Mouse (Mus musculus) layer of hippocampus, adult 8-10 months (tissue): Measurements from ENCODE around the gene Spef1. TPM values are rescaled to one million over a fixed set of nuclear protein-coding genes. Genes with fewer than 3 reads are reported as not detected.
A peak's percentile ranks its signal among the peaks of the same experiment; 100 is the strongest.

Experiments
- DNase-seq, 2 experiments: peaks; one replicate each; pipeline ENCODE4 v3.0.0; 2022; ENCODE audit warnings: low spot score in 2 of 2
- total RNA-seq, 4 experiments: library from RNA; stranded (reverse); gene quantifications; 2 replicates each; pipeline ENCODE4 v1.2.4; 2022

The Spef1 gene
- total RNA-seq, 4 experiments from 2014 or later = 6.7 to 10.7 (median 8.8) TPM

DNA sequence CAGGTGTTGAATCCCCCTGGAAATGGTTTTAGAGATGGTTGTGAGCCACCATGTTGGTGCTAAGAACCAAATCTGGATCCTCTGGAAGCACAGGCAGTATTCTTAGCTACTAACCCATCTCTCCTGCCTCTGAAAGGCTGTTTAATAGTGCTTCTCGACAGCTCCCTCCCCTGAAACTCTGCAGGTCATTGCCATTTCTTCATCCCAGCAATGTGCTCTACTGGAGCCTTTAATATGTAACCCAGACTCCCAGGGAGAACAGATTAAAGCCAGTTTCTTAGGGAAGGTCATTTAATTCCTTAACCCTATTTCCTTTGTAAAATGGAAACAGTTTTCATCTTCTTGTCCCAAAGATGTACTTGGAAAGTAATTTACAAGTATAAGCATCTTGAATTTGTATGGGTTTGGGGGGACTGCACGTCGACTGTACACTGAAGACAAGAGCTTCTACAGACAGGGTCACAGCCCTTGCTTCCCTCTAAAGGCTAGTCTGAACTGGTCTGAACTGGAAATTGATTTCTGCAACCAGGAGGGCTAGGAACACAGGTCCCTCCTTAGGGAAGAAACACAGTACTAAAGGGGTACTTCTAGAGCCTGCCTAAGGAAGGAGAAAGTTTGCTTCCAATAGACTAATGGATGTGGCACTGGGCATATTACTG is 11.7 kb downstream of the Spef1 start:
- no peak for DNase-seq

- peak; percentile 69 to 72 for DNase-seq
Measured at GRCm38 (mm10) chr2:131174700-131175099, 12.4 kb downstream of the Spef1 start.

GRCm38 (mm10) chr2:131172322-131172721 is 14.8 kb downstream of the Spef1 start:
- DNase-seq = no peak

GRCm38 (mm10) chr2:131171401-131172104 is 15.5 kb downstream of the Spef1 start:
- peak; percentile 71 to 73 for DNase-seq

DNA sequence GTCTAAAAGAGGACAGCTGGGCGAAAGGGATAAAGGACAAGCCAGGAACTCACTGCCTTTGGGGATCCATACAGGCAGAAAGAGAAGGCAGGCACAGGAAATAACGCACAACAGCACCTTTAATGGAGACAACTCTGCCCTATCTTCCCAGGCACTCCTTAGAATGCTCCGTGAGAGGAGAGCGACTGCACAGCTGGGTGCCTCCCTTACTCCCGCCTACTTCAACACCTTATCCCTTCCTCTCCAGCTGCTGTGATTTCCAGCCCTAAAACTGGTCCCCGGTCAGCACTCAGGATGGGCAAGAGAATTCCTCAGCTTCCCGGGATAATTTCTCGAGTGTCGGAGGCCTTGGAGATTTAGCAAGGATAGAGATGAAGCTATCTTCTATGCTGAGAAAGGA is 16.1 kb downstream of the Spef1 start:
- no peak for DNase-seq

DNA sequence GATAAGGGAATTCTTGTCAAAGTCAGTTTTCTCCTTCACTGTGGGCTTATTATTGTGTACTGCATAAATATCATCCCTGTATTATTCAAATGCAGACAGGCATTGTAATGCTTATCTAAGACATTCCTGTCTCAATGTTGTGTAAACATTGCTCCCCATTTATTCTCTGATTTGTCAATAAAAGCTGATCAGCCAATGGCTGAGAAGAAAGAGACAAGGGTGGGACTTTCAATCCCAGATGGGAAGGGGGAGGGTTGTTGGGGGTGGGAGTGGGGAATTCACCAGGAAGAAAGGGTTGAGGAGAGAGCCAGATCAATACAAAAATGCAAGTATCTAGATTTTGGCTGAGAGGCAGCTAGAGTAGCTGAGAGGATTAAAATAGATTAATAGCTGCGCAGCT is 18.2 kb downstream of the Spef1 start:
- no peak for DNase-seq

GRCm38 (mm10) chr2:131167984-131168383 is 19.1 kb downstream of the Spef1 start:
- no peak for DNase-seq

DNA sequence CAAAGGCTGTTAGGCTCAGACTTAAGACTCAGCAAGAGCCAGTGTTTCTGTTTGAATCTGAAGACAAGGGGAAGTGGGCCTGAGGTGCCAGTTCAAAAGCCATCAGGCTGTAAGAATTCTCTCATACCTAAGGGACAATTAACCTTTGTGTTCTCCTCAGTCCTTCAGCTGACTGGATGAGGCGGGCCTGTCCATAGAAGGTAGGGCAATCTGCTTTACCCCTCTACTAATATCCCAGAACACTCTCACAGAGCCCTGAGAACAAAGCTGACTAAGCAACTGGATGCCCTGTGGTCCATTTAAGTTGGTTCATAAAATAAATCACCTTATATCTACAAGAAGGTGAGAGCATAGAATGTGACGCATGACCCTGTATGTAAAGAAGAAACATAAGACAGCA is 20.9 kb downstream of the Spef1 start:
- DNase-seq = no peak

DNA sequence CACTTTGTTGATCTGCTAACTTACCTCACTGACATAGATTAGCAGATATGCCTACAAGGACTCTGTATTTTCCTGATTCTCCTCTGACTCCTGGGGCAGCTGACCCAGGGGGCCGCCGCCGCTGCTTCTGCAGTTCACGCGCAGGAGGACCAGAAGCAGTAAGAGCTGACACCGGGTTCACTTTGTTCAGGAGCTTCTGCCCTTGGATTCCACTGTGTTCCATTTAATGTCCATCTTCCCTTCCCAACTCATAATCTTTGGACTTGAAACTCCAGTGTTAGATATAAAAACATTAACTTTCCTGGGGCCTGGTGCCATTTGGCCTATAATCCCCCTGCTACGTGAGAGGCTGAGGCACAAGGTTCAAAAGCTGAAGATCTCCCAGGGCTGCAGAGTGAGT is 23.2 kb downstream of the Spef1 start:
- DNase-seq = no peak

GRCm38 (mm10) chr2:131160671-131161111 is 26.4 kb downstream of the Spef1 start:
- DNase-seq = no peak

- peak; percentile 94 to 96 for DNase-seq
Measured at GRCm38 (mm10) chr2:131159938-131160581, 27.0 kb downstream of the Spef1 start, which contains the start of gene 1700037H04Rik. TSS of gene 1700037H04Rik (minus strand) at chr2:131160081.

- no peak for DNase-seq
Measured at GRCm38 (mm10) chr2:131159491-131159910, 27.6 kb downstream of the Spef1 start.

DNA sequence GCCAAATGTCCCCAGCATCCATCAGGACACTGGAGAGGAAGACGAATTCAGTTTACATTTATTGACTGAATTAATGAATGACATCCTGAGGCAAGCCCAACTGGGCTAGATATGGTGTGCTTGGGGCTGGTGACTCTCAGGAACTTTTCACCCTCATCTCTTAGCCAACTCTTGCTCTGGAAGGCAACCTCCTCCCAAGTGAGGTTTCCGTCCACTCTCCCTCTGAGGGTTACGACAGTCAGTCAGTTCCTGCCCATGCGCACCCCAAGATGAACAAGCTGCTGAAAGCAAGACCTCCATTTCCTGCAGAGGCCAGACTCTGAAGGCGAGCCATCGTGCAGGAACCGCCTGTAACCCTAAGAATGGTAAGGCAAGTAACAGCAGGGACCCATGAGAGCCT is 30.1 kb downstream of the Spef1 start:
- no peak for DNase-seq

GRCm38 (mm10) chr2:131154036-131154435 is 33.0 kb downstream of the Spef1 start:
- no peak for DNase-seq

DNA sequence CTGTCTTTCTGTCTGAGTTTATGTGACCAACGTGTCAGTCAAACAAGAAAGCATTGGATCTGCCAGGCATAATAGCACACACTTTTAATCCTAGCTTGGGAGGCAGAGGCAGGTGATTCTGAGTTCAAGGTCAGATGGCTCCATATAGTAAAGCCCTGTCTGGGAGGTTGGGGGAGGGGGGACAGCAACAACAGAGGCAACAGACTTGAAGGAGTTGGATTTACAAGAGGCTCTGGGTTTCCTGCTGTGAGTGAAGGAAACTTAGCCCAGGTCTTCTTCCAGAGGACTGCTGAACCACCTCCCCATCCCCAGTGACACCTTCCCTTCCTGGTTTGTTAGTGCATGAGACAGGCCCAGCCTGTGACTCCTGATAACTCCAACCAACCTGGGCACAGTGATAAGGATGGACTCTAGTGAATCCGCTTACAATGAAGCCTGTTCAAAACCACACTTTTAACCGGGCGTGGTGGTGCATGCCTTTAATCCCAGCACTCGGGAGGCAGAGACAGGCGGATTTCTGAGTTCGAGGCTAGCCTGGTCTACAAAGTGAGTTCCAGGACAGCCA is 34.8 kb downstream of the Spef1 start:
- no peak for DNase-seq

DNA sequence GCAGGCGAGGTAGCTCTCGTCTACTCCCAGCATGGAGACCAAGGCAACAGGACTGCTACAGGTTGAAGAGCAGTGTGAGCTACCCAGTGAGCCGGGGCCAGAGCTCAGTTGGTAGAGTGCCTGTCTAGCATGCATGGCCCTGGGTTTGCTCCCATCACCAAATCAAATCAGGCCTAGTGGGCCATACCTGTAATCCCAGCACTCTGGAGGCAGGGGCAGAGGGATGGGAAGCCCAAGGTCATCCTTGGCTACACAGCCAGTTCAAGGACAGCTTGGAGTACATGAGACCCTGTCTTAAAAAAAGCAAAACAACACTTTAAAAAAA is 37.9 kb downstream of the Spef1 start:
- DNase-seq = no peak

DNA sequence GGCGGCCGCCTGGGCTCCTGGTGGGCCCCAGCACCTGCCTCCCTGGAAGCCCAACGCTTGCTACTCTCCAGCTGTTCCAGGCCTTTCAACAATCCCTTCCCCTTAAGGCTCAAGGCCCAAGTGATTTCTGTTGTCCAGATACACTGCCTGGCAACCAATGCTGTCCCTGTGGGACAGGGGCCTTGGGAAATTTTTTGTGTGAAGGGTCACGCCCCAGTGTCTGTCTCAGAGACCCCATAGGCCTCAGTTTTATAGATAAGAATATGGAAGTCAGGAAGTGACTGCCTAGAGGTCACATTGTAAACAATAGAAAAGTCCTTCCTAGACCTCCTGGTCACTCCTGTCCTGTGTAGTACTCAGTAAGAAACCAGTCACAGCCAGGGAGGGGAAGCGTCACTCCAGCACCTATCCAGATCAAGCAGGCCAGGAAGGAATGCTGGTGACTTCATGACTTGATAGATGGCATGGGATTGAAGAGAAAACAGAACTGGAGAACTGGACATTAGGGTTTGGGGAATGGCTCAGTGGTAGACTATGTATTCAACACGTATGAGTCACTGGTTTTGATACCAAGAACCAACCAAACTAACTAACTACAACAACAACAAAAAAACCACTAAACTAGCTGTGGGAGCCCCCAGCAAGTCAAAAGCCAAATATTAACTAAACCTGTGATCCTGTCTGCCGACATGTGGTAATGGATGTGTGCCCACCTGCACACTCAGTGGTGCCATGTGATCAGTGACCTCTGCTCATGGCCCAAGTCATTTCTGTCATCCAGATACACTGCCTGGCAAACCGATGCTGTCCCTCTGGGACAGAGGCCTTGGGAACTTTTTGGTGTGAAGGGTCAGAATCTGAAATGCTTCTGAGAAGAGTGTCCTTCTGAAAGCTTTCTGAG is 38.5 kb downstream of the Spef1 start:
- DNase-seq = no peak

DNA sequence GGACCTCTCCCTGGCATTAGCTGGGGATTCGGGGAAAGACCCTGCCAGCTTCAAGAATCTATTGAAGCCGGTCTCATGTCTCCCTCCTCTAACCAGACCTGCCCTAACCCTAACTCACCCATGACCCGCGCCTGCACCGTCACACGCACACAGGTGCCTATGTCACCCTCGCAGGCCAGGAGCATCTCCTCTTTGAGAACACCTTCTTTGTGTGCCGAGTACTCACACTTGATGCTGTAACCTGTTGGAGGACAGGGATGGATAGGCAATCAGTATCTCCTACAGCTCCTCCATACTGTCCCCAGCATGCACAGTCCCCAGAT is 40.1 kb downstream of the Spef1 start:
- DNase-seq = no peak

- DNase-seq = no peak
Measured at GRCm38 (mm10) chr2:131146193-131147042, 40.7 kb downstream of the Spef1 start.

DNA sequence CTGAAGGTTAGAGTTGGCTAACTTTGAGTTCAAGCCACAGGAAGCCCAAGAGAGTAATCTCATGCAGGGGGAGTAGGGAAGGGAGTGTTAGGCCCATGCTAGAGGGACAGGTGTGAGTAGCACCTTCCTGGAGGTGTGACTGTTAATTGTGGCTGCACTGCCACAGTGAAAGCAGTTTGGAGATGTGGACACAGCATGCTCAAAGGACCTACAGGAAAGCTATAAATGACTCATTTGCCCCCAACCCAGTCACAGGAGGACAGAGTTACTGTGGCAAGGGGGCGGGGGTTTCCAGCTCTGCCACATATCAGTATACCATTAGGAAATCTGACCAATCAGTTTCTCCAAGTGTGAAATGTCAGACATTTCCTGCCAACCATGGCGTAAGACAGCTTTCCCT is 41.5 kb downstream of the Spef1 start:
- DNase-seq = no peak
